In genomic region chr5:96925943-96926342, GRCm38 (mm10) we compare ENCODE assay signal across 26 mouse cellular contexts.
DNase-seq lines count a peak whose midpoint lies in the region; ATAC-seq and TF ChIP-seq lines count a peak whose summit lies in the region.
"Had no signal": no experiment of that assay in that cellular context is flagged by ENCODE, and none has a peak within 500 bp of the region (broad histone marks: within the 10 kb centered on the region; RNA-seq: fewer than 3 reads in every experiment).

No protein-coding gene starts in this region.

- peaks cover 46% of the 10 kb centered on the region for H3K4me1 ChIP-seq in liver, embryonic 13.5 days (replicated peaks)
- H3K4me1 ChIP-seq in MEL (ENCODE audit: control insufficient read depth in 1 of 2, insufficient read depth in 2 of 2, low read length in 2 of 2): peaks cover 26 to 39% of the 10 kb centered on the region in 2 experiments
- peaks cover 51% of the 10 kb centered on the region for H3K4me1 ChIP-seq in liver, embryonic 15.5 days (replicated peaks)
- H3K4me1 ChIP-seq: forebrain, embryonic 13.5 days had no signal

- H3K4me3 ChIP-seq in liver, embryonic 13.5 days (replicated peaks): no peak overlapping the region
- H3K4me3 ChIP-seq in MEL (ENCODE audit: control insufficient read depth in 1 of 2, insufficient read depth in 1 of 2, low read depth in 2 of 2, low read length in 2 of 2): no peak overlapping the region
- H3K4me3 ChIP-seq in liver, embryonic 15.5 days (replicated peaks): no peak overlapping the region
- H3K4me3 ChIP-seq: embryonic facial prominence, embryonic 13.5 days; forebrain, embryonic 10.5 days; forebrain, embryonic 13.5 days; heart, embryonic 12.5 days; heart, embryonic 15.5 days had no signal

- H3K4me2 ChIP-seq in liver, embryonic 13.5 days: no peak overlapping the region
- no peak overlapping the region for H3K4me2 ChIP-seq in liver, embryonic 15.5 days
- H3K4me2 ChIP-seq: embryonic facial prominence, embryonic 13.5 days; forebrain, embryonic 13.5 days; heart, embryonic 12.5 days; heart, embryonic 15.5 days; hindbrain, embryonic 14.5 days had no signal

- TF ChIP-seq POLR2A in MEL (IDR thresholded peaks at IDR 0.05; ENCODE audit: control insufficient read depth in 1 of 2, insufficient read depth in 1 of 2, low read depth in 1 of 2, low read length in 2 of 2, poor library complexity in 1 of 2): no peak

- H3K36me3 ChIP-seq in liver, embryonic 13.5 days: no peaks in the 10 kb centered on the region
- peaks cover 0 to 40% of the 10 kb centered on the region in 2 experiments; a peak in 2 of 4 replicates for H3K36me3 ChIP-seq in MEL (ENCODE audit: control insufficient read depth in 1 of 2, insufficient read depth in 2 of 2, low read length in 2 of 2)
- no peaks in the 10 kb centered on the region for H3K36me3 ChIP-seq in liver, embryonic 15.5 days (replicated peaks)
- H3K36me3 ChIP-seq: embryonic facial prominence, embryonic 13.5 days; forebrain, embryonic 10.5 days; heart, embryonic 12.5 days; heart, embryonic 15.5 days had no signal

- 84% methylated on average over 2 of the region's 2 CpGs for WGBS in liver, embryonic 13.5 days (ENCODE audit: insufficient replicate concordance)
- 76% methylated on average over 2 of the region's 2 CpGs for WGBS in liver, embryonic 15.5 days (ENCODE audit: insufficient replicate concordance)

- H3K9me3 ChIP-seq in liver, embryonic 13.5 days (replicated peaks): no peaks in the 10 kb centered on the region
- no peaks in the 10 kb centered on the region for H3K9me3 ChIP-seq in MEL (replicated peaks; ENCODE audit: insufficient read depth, low read length)
- H3K9me3 ChIP-seq in liver, embryonic 15.5 days (replicated peaks): no peaks in the 10 kb centered on the region
- H3K9me3 ChIP-seq: embryonic facial prominence, embryonic 13.5 days; forebrain, embryonic 10.5 days; forebrain, embryonic 13.5 days; heart, embryonic 12.5 days; heart, embryonic 15.5 days had no signal

- no peak for TF ChIP-seq CTCF in MEL (IDR thresholded peaks at IDR 0.05 in 2 of 3, conservative IDR thresholded peaks at IDR 0.05 in 1 of 3; ENCODE audit: control insufficient read depth in 1 of 3, insufficient read depth in 1 of 3, low read depth in 2 of 3, low read length in 3 of 3, poor library complexity in 1 of 3, severe bottlenecking in 1 of 3)

- no peak overlapping the region for H3K9ac ChIP-seq in liver, embryonic 13.5 days
- no peak overlapping the region for H3K9ac ChIP-seq in MEL (ENCODE audit: control insufficient read depth, low read depth, low read length, poor library complexity, severe bottlenecking)
- H3K9ac ChIP-seq in liver, embryonic 15.5 days: no peak overlapping the region
- H3K9ac ChIP-seq: embryonic facial prominence, embryonic 13.5 days; forebrain, embryonic 13.5 days; heart, embryonic 12.5 days; heart, embryonic 15.5 days; hindbrain, embryonic 14.5 days had no signal

- no peaks in the 10 kb centered on the region for H3K27me3 ChIP-seq in liver, embryonic 13.5 days
- no peaks in the 10 kb centered on the region for H3K27me3 ChIP-seq in MEL (ENCODE audit: control insufficient read depth in 1 of 2, insufficient read depth in 2 of 2, low read length in 2 of 2)
- no peaks in the 10 kb centered on the region for H3K27me3 ChIP-seq in liver, embryonic 15.5 days
- H3K27me3 ChIP-seq: embryonic facial prominence, embryonic 13.5 days; forebrain, embryonic 13.5 days; heart, embryonic 12.5 days; heart, embryonic 15.5 days; Patski had no signal

- no peak for TF ChIP-seq EP300 in MEL (IDR thresholded peaks at IDR 0.05; ENCODE audit: low read depth in 1 of 2, low read length in 2 of 2)

- DNase-seq in heart, adult 11 months: peak; percentile 53
- no peak for DNase-seq in heart, postnatal 4 days
- no peak for DNase-seq in liver, embryonic 13.5 days
- DNase-seq in liver (no peak), MEL (ENCODE audit: low read depth, low spot score) (no peak)
- no peak for DNase-seq in urinary bladder, postnatal 4 days (ENCODE audit: low spot score in 2 of 2)
- DNase-seq in ovary, postnatal 36 days (ENCODE audit: low spot score): no peak
- DNase-seq: adrenal gland, postnatal 10 days; adrenal gland, postnatal 36 days; cerebellum, adult 18-20 months; cerebellum, adult 9-10 months; cerebellum, postnatal 14 days; gastrocnemius, postnatal 10 days; heart, adult 18-20 months; heart, postnatal 10 days; heart, postnatal 36 days had no signal

- ATAC-seq in liver, embryonic 13.5 days (ENCODE audit: low read depth): no peak
- ATAC-seq in liver, embryonic 15.5 days (ENCODE audit: insufficient read depth): no peak
- ATAC-seq: forebrain, embryonic 13.5 days; forebrain, embryonic 16.5 days; hindbrain, postnatal 0 days; Patski had no signal

- H3K27ac ChIP-seq in liver, embryonic 13.5 days: peak overlapping the region; percentile 6
- peak overlapping the region; percentile 31 for H3K27ac ChIP-seq in MEL (ENCODE audit: control insufficient read depth, low read depth, low read length)
- H3K27ac ChIP-seq in liver, embryonic 15.5 days (replicated peaks): peak overlapping the region; percentile 46; the same call in 1 of the 2 replicates
- H3K27ac ChIP-seq: embryonic facial prominence, embryonic 13.5 days; forebrain, embryonic 10.5 days; forebrain, embryonic 13.5 days; heart, embryonic 15.5 days; hindbrain, embryonic 14.5 days; hindbrain, postnatal 0 days had no signal

- no peaks in the 10 kb centered on the region; the same call in none of the 2 replicates for H3K79me2 ChIP-seq in MEL (ENCODE audit: control insufficient read depth, insufficient read depth, low read length, poor library complexity)

- no peak for TF ChIP-seq RAD21 in MEL (IDR thresholded peaks at IDR 0.05; ENCODE audit: low read depth, low read length)

TF ChIP-seq in MEL, 35 proteins besides CTCF, POLR2A, EP300 and RAD21:
- no peak for TF ChIP-seq NRF1 (IDR thresholded peaks at IDR 0.05; ENCODE audit: insufficient read depth, low read depth, low read length, poor library complexity, severe bottlenecking)
- TF ChIP-seq GATA1 (IDR thresholded peaks at IDR 0.05; ENCODE audit: low read depth, low read length): no peak
- no peak for TF ChIP-seq JUND (IDR thresholded peaks at IDR 0.05; ENCODE audit: low read depth, low read length)
